Mouse (Mus musculus) heart, embryonic 10.5 days (tissue): ENCODE results near the gene Tex21. TPM values are rescaled to one million over a fixed set of nuclear protein-coding genes. Genes with fewer than 3 reads are reported as not detected.
A peak's percentile ranks its signal among the peaks of the same experiment; 100 is the strongest.
"Not testable (repeated sequence)": the region's sequence is repeated elsewhere in the genome, so short reads cannot be mapped to it uniquely, and the experiment has no call there.

Experiments used
- DNase-seq: peaks from one replicate; pipeline ENCODE4 v3.0.0-alpha.2; 2017; ENCODE audit warnings: low spot score
- H3K27ac ChIP-seq: fragments of 300-500 bp; sonication (generic); 2 replicates; pipeline ENCODE4 v1.5.1; 2016; ENCODE audit warnings: mild to moderate bottlenecking
- H3K27me3 ChIP-seq: fragments of 300-500 bp; sonication (generic); 2 replicates; pipeline ENCODE4 v1.6.1; 2016; ENCODE audit warnings: mild to moderate bottlenecking; ENCODE audit not compliant: poor library complexity, insufficient read depth, severe bottlenecking
- H3K36me3 ChIP-seq: fragments of 300-500 bp; sonication (generic); 2 replicates; pipeline ENCODE4 v1.6.1; 2016; ENCODE audit warnings: mild to moderate bottlenecking, moderate library complexity
- H3K4me1 ChIP-seq: fragments of 300-500 bp; sonication (generic); 2 replicates; pipeline ENCODE4 v1.6.1; 2016; ENCODE audit warnings: mild to moderate bottlenecking
- H3K4me3 ChIP-seq: fragments of 300-500 bp; sonication (generic); 2 replicates; pipeline ENCODE4 v1.5.1; 2016; ENCODE audit warnings: mild to moderate bottlenecking, moderate library complexity
- H3K9me3 ChIP-seq: fragments of 300-500 bp; sonication (generic); 2 replicates; pipeline ENCODE4 v1.6.1; 2016; ENCODE audit warnings: mild to moderate bottlenecking, moderate library complexity
- WGBS: fragments of 180-500 bp; shearing (Covaris S2); methylation state at CpG from one replicate; pipeline ENCODE4 v1.1.7; 2016; 5-methylcytosine and 5-hydroxymethylcytosine counted together
- polyA plus RNA-seq: library from polyadenylated mRNA; unstranded; fragments of >200 nt; fragmentation: Nextera tagmentation; extraction: Ambion mirVana; gene quantifications from 2 replicates; pipeline ENCODE4 v1.2.1, GENCODE M21; 2016

Tex21 gene
- polyA plus RNA-seq, 1 experiment from 2014 or later, result 0.06 TPM

GRCm38 (mm10) chr12:76182831-76183230 lies 63.7 kb downstream of the Tex21 start:
- H3K27ac ChIP-seq, result no peak overlapping the region
- H3K4me1 ChIP-seq, result no peaks in the 10 kb centered on the region
- no peaks in the 10 kb centered on the region for H3K9me3 ChIP-seq
- H3K4me3 ChIP-seq, result no peak overlapping the region
- H3K27me3 ChIP-seq, result no peaks in the 10 kb centered on the region
- WGBS, result 81% methylated on average over 6 of the region's 6 CpGs
- H3K36me3 ChIP-seq, result no peaks in the 10 kb centered on the region
- DNase-seq, result peak; percentile 55

GRCm38 (mm10) chr12:76181471-76181870 lies 65.1 kb downstream of the Tex21 start:
- no peaks in the 10 kb centered on the region for H3K36me3 ChIP-seq
- H3K9me3 ChIP-seq, result no peaks in the 10 kb centered on the region
- H3K4me3 ChIP-seq, result no peak overlapping the region
- peaks cover 7% of the 10 kb centered on the region; the same call in 1 of the 2 replicates for H3K4me1 ChIP-seq
- WGBS, result 63% methylated on average over 8 of the region's 8 CpGs
- H3K27ac ChIP-seq, result no peak overlapping the region
- peak; percentile 45 for DNase-seq
- H3K27me3 ChIP-seq, result peaks cover 2% of the 10 kb centered on the region; the same call in 1 of the 2 replicates

- H3K27me3 ChIP-seq, result peaks cover 6% of the 10 kb centered on the region; the same call in 1 of the 2 replicates
- no peaks in the 10 kb centered on the region for H3K9me3 ChIP-seq
- no peak overlapping the region for H3K4me3 ChIP-seq
- H3K36me3 ChIP-seq, result no peaks in the 10 kb centered on the region
- 76% methylated on average over 6 of the region's 6 CpGs for WGBS
- DNase-seq, result no peak
- H3K4me1 ChIP-seq, result peaks cover 7% of the 10 kb centered on the region; the same call in 1 of the 2 replicates
- no peak overlapping the region for H3K27ac ChIP-seq
Measured at GRCm38 (mm10) chr12:76180442-76180841, 66.1 kb downstream of the Tex21 start.

GRCm38 (mm10) chr12:76179527-76179926 lies 67.0 kb downstream of the Tex21 start:
- DNase-seq, result no peak
- H3K27ac ChIP-seq, result no peak overlapping the region
- no peak overlapping the region for H3K4me3 ChIP-seq
- H3K9me3 ChIP-seq, result no peaks in the 10 kb centered on the region
- no peaks in the 10 kb centered on the region for H3K36me3 ChIP-seq
- peaks cover 6% of the 10 kb centered on the region; the same call in 1 of the 2 replicates for H3K27me3 ChIP-seq
- WGBS, result 64% methylated on average over 4 of the region's 4 CpGs
- peaks cover 7% of the 10 kb centered on the region; the same call in 1 of the 2 replicates for H3K4me1 ChIP-seq

- Histone ChIP-seq H3K4me3 (no peak overlapping the region), H3K9me3 (no peaks in the 10 kb centered on the region), H3K4me1 (peaks cover 7% of the 10 kb centered on the region; the same call in 1 of the 2 replicates), H3K27ac (no peak overlapping the region), H3K36me3 (no peaks in the 10 kb centered on the region), H3K27me3 (peaks cover 6% of the 10 kb centered on the region; the same call in 1 of the 2 replicates)
- no peak for DNase-seq
- 78% methylated on average over 5 of the region's 5 CpGs for WGBS
Measured at GRCm38 (mm10) chr12:76179051-76179450, 67.5 kb downstream of the Tex21 start.

GRCm38 (mm10) chr12:76177864-76178518 lies 68.6 kb downstream of the Tex21 start:
- DNase-seq, result no peak
- WGBS, result 42% methylated on average over 16 of the region's 16 CpGs

GRCm38 (mm10) chr12:76177000-76177863 lies 69.3 kb downstream of the Tex21 start, which contains the start of gene Esr2:
Esr2 (minus strand) TSS chr12:76177259.
- under 1% methylated on average over 39 of the region's 39 CpGs for WGBS
- Histone ChIP-seq H3K4me3 (peak within 1 kb of the TSS; percentile 63), H3K27ac (peak within 1 kb of the TSS; percentile 25; the same call in 1 of the 2 replicates), H3K4me1 (peaks cover 7% of the 10 kb centered on the region; the same call in 1 of the 2 replicates), H3K27me3 (peaks cover 6% of the 10 kb centered on the region; the same call in 1 of the 2 replicates), H3K9me3 (no peaks in the 10 kb centered on the region), H3K36me3 (no peaks in the 10 kb centered on the region)
- DNase-seq, result no peak

More at GRCm38 (mm10) chr12:76177864-76178518, 68.6 kb downstream of the Tex21 start:
- Histone ChIP-seq H3K4me1 (peaks cover 7% of the 10 kb centered on the region; the same call in 1 of the 2 replicates), H3K4me3 (peak overlapping the region; percentile 63; the same call in 1 of the 2 replicates), H3K9me3 (no peaks in the 10 kb centered on the region), H3K36me3 (no peaks in the 10 kb centered on the region), H3K27me3 (peaks cover 6% of the 10 kb centered on the region; the same call in 1 of the 2 replicates), H3K27ac (no peak overlapping the region)

GRCm38 (mm10) chr12:76165641-76166040 lies 80.9 kb downstream of the Tex21 start:
- Histone ChIP-seq H3K27me3 (no peaks in the 10 kb centered on the region), H3K9me3 (no peaks in the 10 kb centered on the region), H3K27ac (no peak overlapping the region), H3K36me3 (no peaks in the 10 kb centered on the region), H3K4me3 (no peak overlapping the region), H3K4me1 (no peaks in the 10 kb centered on the region)
- no peak for DNase-seq
- WGBS, result 41% methylated on average over 5 of the region's 5 CpGs

- Histone ChIP-seq H3K4me3 (peak overlapping the region; percentile 56), H3K4me1 (peaks cover 12% of the 10 kb centered on the region), H3K27ac (peak overlapping the region; percentile 80)
- H3K9me3 ChIP-seq, DNase-seq, H3K27me3 ChIP-seq, H3K36me3 ChIP-seq: not testable (repeated sequence)
- WGBS, result 12% methylated on average over 30 of the region's 30 CpGs
Measured at GRCm38 (mm10) chr12:76152389-76152788, 94.2 kb downstream of the Tex21 start.

Other genes with a start within 250 kb of the Tex21 start
- 0.20 and 0.27 TPM in 2 replicates for gene Esr2, start 69.5 kb downstream of the Tex21 start, polyA plus RNA-seq
- 65.1 and 80.8 TPM in 2 replicates for gene Mthfd1, start 8.6 kb upstream of the Tex21 start, polyA plus RNA-seq
- gene Akap5, start 78.1 kb upstream of the Tex21 start, polyA plus RNA-seq, result 9.5 and 12.3 TPM in 2 replicates
- gene Zbtb25, start 122.9 kb upstream of the Tex21 start, polyA plus RNA-seq, result 12.7 and 16.8 TPM in 2 replicates
- 8.9 and 10.2 TPM in 2 replicates for gene Zbtb1, start 123.5 kb upstream of the Tex21 start, polyA plus RNA-seq
- 14.4 and 24.4 TPM in 2 replicates for gene Hspa2, start 157.4 kb upstream of the Tex21 start, polyA plus RNA-seq
- gene Ppp1r36, start 170.8 kb upstream of the Tex21 start, polyA plus RNA-seq, result 1.8 and 3.0 TPM in 2 replicates